Mouse (Mus musculus): ENCODE results near the gene Gm45062. TPM values are rescaled to one million over a fixed set of nuclear protein-coding genes. Genes with fewer than 3 reads are reported as not detected.

The Gm45062 gene
- total RNA-seq, 2 experiments from 2014 or later = 5.8 to 6.8 TPM

GRCm38 (mm10) chr6:8412845-8413598 is 153.8 kb downstream of the Gm45062 start:
- ATAC-seq (replicated peaks; ENCODE audit: poor library complexity) = peak; percentile 57

GRCm38 (mm10) chr6:8414020-8414419 is 154.8 kb downstream of the Gm45062 start:
- no peak for ATAC-seq (replicated peaks; ENCODE audit: poor library complexity)

- ATAC-seq (replicated peaks; ENCODE audit: poor library complexity) = 0 out of 2 replicates have a peak, but pooled peaks have one; percentile 34
Measured at GRCm38 (mm10) chr6:8415823-8416222, 156.6 kb downstream of the Gm45062 start.

- no peak for ATAC-seq (replicated peaks; ENCODE audit: poor library complexity)
Measured at GRCm38 (mm10) chr6:8416802-8417569, 157.7 kb downstream of the Gm45062 start.

- ATAC-seq (replicated peaks; ENCODE audit: poor library complexity) = no peak
Measured at GRCm38 (mm10) chr6:8419485-8420186, 160.4 kb downstream of the Gm45062 start.

- no peak for ATAC-seq (replicated peaks; ENCODE audit: poor library complexity)
Measured at GRCm38 (mm10) chr6:8420187-8420503, 160.9 kb downstream of the Gm45062 start.

GRCm38 (mm10) chr6:8421421-8421820 is 162.2 kb downstream of the Gm45062 start:
- no peak for ATAC-seq (replicated peaks; ENCODE audit: poor library complexity)

- ATAC-seq (replicated peaks; ENCODE audit: poor library complexity) = no peak
Measured at GRCm38 (mm10) chr6:8421959-8422581, 162.8 kb downstream of the Gm45062 start.

- 0 out of 2 replicates have a peak, but pooled peaks have one; percentile 26 for ATAC-seq (replicated peaks; ENCODE audit: poor library complexity)
Measured at GRCm38 (mm10) chr6:8423142-8423541, 163.9 kb downstream of the Gm45062 start.

- peak; percentile 77 for ATAC-seq (replicated peaks; ENCODE audit: poor library complexity)
Measured at GRCm38 (mm10) chr6:8427692-8428091, 168.4 kb downstream of the Gm45062 start.

- no peak for ATAC-seq (replicated peaks; ENCODE audit: poor library complexity)
Measured at GRCm38 (mm10) chr6:8430610-8431234, 171.5 kb downstream of the Gm45062 start.

- no peak for ATAC-seq (replicated peaks; ENCODE audit: poor library complexity)
Measured at GRCm38 (mm10) chr6:8433179-8433578, 173.9 kb downstream of the Gm45062 start.

- ATAC-seq (replicated peaks; ENCODE audit: poor library complexity) = no peak
Measured at GRCm38 (mm10) chr6:8437937-8438336, 178.7 kb downstream of the Gm45062 start.

- ATAC-seq (replicated peaks; ENCODE audit: poor library complexity) = no peak
Measured at GRCm38 (mm10) chr6:8441814-8442213, 182.6 kb downstream of the Gm45062 start.

- no peak for ATAC-seq (replicated peaks; ENCODE audit: poor library complexity)
Measured at GRCm38 (mm10) chr6:8446786-8447185, 187.5 kb downstream of the Gm45062 start.

GRCm38 (mm10) chr6:8455599-8455998 is 196.3 kb downstream of the Gm45062 start:
- ATAC-seq (replicated peaks; ENCODE audit: poor library complexity) = no peak

- ATAC-seq (replicated peaks; ENCODE audit: poor library complexity) = no peak
Measured at GRCm38 (mm10) chr6:8458596-8458995, 199.3 kb downstream of the Gm45062 start.

GRCm38 (mm10) chr6:8462447-8462846 is 203.2 kb downstream of the Gm45062 start:
- ATAC-seq (replicated peaks; ENCODE audit: poor library complexity) = no peak

GRCm38 (mm10) chr6:8465388-8465787 is 206.1 kb downstream of the Gm45062 start:
- ATAC-seq (replicated peaks; ENCODE audit: poor library complexity) = no peak

- no peak for ATAC-seq (replicated peaks; ENCODE audit: poor library complexity)
Measured at GRCm38 (mm10) chr6:8465985-8466384, 206.7 kb downstream of the Gm45062 start.

Data from megakaryocyte progenitor cell, adult 5-6 weeks (primary cell).